Mouse (Mus musculus) fat pad, adult 2 months (tissue): Measurements from ENCODE around the gene Usp6nl.

Experiments
- DNase-seq: peaks from one replicate; pipeline ENCODE4 v3.0.0-alpha.2; 2011; ENCODE audit warnings: low read depth, low spot score; ENCODE audit errors: extremely low read depth

Gene Usp6nl

GRCm38 (mm10) chr2:6407711-6408110 is 85.2 kb downstream of the Usp6nl start:
- DNase-seq, result no peak

GRCm38 (mm10) chr2:6412645-6413044 is 90.2 kb downstream of the Usp6nl start:
- DNase-seq, result no peak

- DNase-seq, result no peak
Measured at GRCm38 (mm10) chr2:6413723-6414122, 91.3 kb downstream of the Usp6nl start.

GRCm38 (mm10) chr2:6414400-6414799 is 91.9 kb downstream of the Usp6nl start:
- no peak for DNase-seq

GRCm38 (mm10) chr2:6417158-6417557 is 94.7 kb downstream of the Usp6nl start:
- DNase-seq, result no peak

- DNase-seq, result no peak
Measured at GRCm38 (mm10) chr2:6423661-6424550, 101.4 kb downstream of the Usp6nl start.

- DNase-seq, result no peak
Measured at GRCm38 (mm10) chr2:6424851-6425250, 102.4 kb downstream of the Usp6nl start.

GRCm38 (mm10) chr2:6436085-6436950 is 113.9 kb downstream of the Usp6nl start:
- DNase-seq, result no peak

GRCm38 (mm10) chr2:6441688-6442087 is 119.2 kb downstream of the Usp6nl start:
- no peak for DNase-seq

GRCm38 (mm10) chr2:6442302-6442701 is 119.8 kb downstream of the Usp6nl start:
- no peak for DNase-seq

GRCm38 (mm10) chr2:6444015-6444414 is 121.5 kb downstream of the Usp6nl start:
- no peak for DNase-seq

- no peak for DNase-seq
Measured at GRCm38 (mm10) chr2:6444723-6445169, 122.3 kb downstream of the Usp6nl start.

- no peak for DNase-seq
Measured at GRCm38 (mm10) chr2:6445858-6446257, 123.4 kb downstream of the Usp6nl start.

GRCm38 (mm10) chr2:6448880-6449279 is 126.4 kb downstream of the Usp6nl start:
- no peak for DNase-seq

- DNase-seq, result no peak
Measured at GRCm38 (mm10) chr2:6449656-6450055, 127.2 kb downstream of the Usp6nl start.

- no peak for DNase-seq
Measured at GRCm38 (mm10) chr2:6450544-6450943, 128.1 kb downstream of the Usp6nl start.

- DNase-seq, result no peak
Measured at GRCm38 (mm10) chr2:6454941-6455516, 132.6 kb downstream of the Usp6nl start.

GRCm38 (mm10) chr2:6459282-6460047 is 137.0 kb downstream of the Usp6nl start:
- no peak for DNase-seq

- DNase-seq, result no peak
Measured at GRCm38 (mm10) chr2:6462306-6462705, 139.8 kb downstream of the Usp6nl start.

- no peak for DNase-seq
Measured at GRCm38 (mm10) chr2:6463772-6464661, 141.6 kb downstream of the Usp6nl start.
